Mouse (Mus musculus) heart, adult 2 months (tissue): ENCODE measurements around the gene Eps8l2.

Experiments used
- CTCF ChIP-seq: fragments of 200-600 bp; IDR thresholded peaks from 2 replicates; pipeline ENCODE4 v1.8.1; 2022; ENCODE audit warnings: antibody characterized with exemption, mild to moderate bottlenecking, moderate library complexity
- EP300 ChIP-seq: fragments of 200-500 bp; IDR thresholded peaks from 2 replicates; pipeline ENCODE4 v1.6.1; 2011; ENCODE audit warnings: low read depth, low read length, control low read depth; ENCODE audit not compliant: insufficient read depth

DNA sequence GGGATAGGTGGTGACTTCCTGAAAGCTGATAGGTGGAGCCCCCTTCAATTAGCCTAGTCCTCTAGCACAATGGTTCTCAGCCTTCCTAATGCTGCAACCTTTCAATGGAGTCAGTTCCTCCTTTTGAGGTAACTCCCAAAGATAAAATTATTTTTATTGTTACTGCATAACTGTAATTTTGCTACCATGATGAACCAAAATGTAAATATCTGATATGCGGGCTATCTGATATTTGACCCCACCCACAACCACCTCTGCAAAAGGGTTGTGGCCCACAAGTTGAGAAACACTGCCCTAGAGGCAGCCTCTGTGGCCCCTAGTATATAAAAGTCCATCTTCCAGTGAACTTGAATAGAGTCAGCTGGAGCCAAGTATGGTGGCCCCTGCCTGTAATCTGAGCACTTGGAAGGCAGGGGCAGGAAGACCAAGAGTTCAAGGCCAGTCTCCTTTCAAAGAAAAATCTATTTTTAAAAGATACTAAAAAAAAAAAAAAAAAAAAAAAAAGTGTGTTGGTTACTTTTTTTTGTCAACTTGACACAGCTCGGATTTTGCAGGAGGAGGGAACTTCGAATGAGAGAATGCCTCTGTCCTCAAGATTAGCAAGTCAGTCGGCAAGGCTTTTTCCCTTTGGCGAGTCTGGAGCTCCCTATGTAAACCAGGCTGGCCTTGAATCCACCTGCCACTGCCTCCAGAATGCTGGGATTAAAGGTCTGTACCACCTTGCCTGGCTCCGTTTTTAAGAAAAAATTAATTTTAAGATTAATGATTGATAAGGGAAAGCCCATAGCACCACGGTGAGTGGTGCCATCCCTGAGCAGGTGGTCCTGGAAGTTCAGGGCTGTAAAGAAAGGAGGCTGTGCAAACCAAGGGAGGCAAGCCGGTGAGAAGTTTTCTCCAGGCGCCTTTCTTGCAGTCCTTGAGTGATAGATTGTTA, 51.9 kb downstream of the Eps8l2 start:
- TF ChIP-seq EP300 (no peak), CTCF (no peak)
